Mouse (Mus musculus) small intestine, adult 2 months (tissue): ENCODE data around the gene Cbx4.

Experiments
- CTCF ChIP-seq: fragments of 200-500 bp; IDR thresholded peaks from 2 replicates; pipeline ENCODE4 v1.5.1; 2012; ENCODE audit warnings: low read depth, mild to moderate bottlenecking, control low read depth, inconsistent platforms, low read length, moderate library complexity, mixed read lengths; ENCODE audit not compliant: insufficient replicate concordance, insufficient read length; ENCODE audit errors: extremely low read depth
- POLR2A ChIP-seq: fragments of 200-500 bp; IDR thresholded peaks from 2 replicates; pipeline ENCODE4 v1.6.1; 2012; ENCODE audit warnings: low read depth, mild to moderate bottlenecking, control low read depth, inconsistent platforms, low read length, moderate library complexity

- TF ChIP-seq CTCF (peak; percentile 30; the same call in 1 of the 2 replicates), POLR2A (no peak)
These were observed 41.3 kb downstream of the Cbx4 start for GRCm38 (mm10) chr11:119044551-119045337.
